Mouse (Mus musculus): ENCODE results near the gene Olfr1360.

Olfr1360 gene

GRCm38 (mm10) chr13:21642418-21642817 lies 34.8 kb downstream of the Olfr1360 start, which contains the start of gene Olfr11:
Gene Olfr11 (minus strand): TSS chr13:21642518.
- no peak for DNase-seq (ENCODE audit: low spot score)

Measured in layer of hippocampus, adult 9-10 months (tissue).